Mouse (Mus musculus) heart, embryonic 12.5 days (tissue): Measurements from ENCODE around the gene Nkpd1. TPM values are rescaled to one million over a fixed set of nuclear protein-coding genes. Genes with fewer than 3 reads are reported as not detected.
A peak's percentile ranks its signal among the peaks of the same experiment; 100 is the strongest.

Source experiments
- ATAC-seq: fragments of 200-750 bp; cut with Nextera tagmentation; 2 replicates; pipeline ENCODE4 v1.8.0; 2017; ENCODE audit warnings: moderate TSS enrichment, moderate library complexity; ENCODE audit not compliant: insufficient number of reproducible peaks, low FRiP score
- H3K27ac ChIP-seq: fragments of 300-500 bp; sonication (generic); 2 replicates; pipeline ENCODE4 v1.5.1; 2016; ENCODE audit warnings: mild to moderate bottlenecking, moderate library complexity; ENCODE audit not compliant: poor library complexity, severe bottlenecking
- H3K27me3 ChIP-seq: fragments of 300-500 bp; sonication (generic); replicated peaks from 2 replicates; pipeline ENCODE4 v1.6.1; 2016; ENCODE audit warnings: mild to moderate bottlenecking, moderate library complexity
- H3K36me3 ChIP-seq: fragments of 300-500 bp; sonication (generic); 2 replicates; pipeline ENCODE4 v1.6.1; 2016; ENCODE audit warnings: mild to moderate bottlenecking, moderate library complexity
- H3K4me1 ChIP-seq: fragments of 300-500 bp; sonication (generic); replicated peaks from 2 replicates; pipeline ENCODE4 v1.6.1; 2016; ENCODE audit warnings: mild to moderate bottlenecking
- H3K4me2 ChIP-seq: fragments of 300-500 bp; sonication (generic); 2 replicates; pipeline ENCODE4 v1.6.1; 2016; ENCODE audit warnings: mild to moderate bottlenecking, moderate library complexity
- H3K4me3 ChIP-seq: fragments of 300-500 bp; sonication (generic); 2 replicates; pipeline ENCODE4 v1.5.1; 2016; ENCODE audit warnings: mild to moderate bottlenecking
- H3K9ac ChIP-seq: fragments of 300-500 bp; sonication (generic); 2 replicates; pipeline ENCODE4 v1.6.1; 2016; ENCODE audit warnings: mild to moderate bottlenecking, moderate library complexity
- H3K9me3 ChIP-seq: fragments of 300-500 bp; sonication (generic); replicated peaks from 2 replicates; pipeline ENCODE4 v1.6.1; 2016; ENCODE audit warnings: mild to moderate bottlenecking, moderate library complexity
- WGBS: fragments of 180-500 bp; shearing (Covaris S2); methylation state at CpG from one replicate; pipeline ENCODE4 v1.1.7; 2016; 5-methylcytosine and 5-hydroxymethylcytosine counted together
- polyA plus RNA-seq: library from polyadenylated mRNA; unstranded; fragments of >200 nt; fragmentation: Nextera tagmentation; extraction: Ambion mirVana; gene quantifications from 2 replicates; pipeline ENCODE4 v1.2.1, GENCODE M21; 2016

Gene Nkpd1
- polyA plus RNA-seq, 1 experiment from 2014 or later, result 0.08 TPM

DNA sequence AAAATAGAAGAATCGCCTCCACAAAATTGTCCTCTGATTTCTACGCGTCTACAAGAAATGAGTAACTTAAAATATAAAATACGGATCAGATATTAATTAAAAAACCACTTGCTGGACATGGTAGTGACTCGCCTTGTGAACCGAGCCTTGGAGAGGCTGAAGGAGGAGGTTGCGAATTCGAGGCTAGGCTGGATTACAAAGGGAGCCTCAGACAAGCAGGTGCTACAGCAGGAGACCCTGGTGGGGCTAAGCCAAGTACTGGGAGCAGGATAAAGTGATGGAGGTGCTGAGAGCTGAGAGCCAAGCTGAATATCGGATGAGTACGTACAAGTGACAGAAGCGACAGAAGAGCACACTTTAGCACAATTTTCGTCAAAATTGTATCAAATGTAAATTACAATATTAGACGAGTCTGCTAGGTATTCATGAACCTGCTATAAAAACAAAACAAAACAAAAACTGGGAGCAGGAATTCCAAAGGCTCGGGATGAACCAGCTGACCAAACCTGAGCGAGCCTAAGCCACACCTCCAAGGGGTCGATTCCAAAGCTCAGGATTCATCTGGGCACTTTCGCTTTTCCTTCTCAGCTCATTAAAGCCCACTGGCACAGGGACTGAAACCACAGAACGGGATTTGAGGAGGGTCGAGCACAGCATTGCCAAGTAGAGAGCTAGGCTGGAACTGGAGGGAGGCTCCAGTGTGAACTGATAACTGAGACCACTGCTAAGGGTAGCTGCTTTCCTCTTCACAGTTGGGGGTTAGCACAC, 45.2 kb downstream of the Nkpd1 start, which contains the start of gene Ppp1r37:
Gene Ppp1r37 (minus strand): TSS at position 434 of the 768 bp plus-strand sequence.
- Histone ChIP-seq H3K9me3 (peaks cover 6% of the 10 kb centered on the region; the same call in 1 of the 2 replicates), H3K4me3 (peak within 1 kb of the TSS; percentile 78), H3K4me2 (peak within 1 kb of the TSS; percentile 94), H3K9ac (peak within 1 kb of the TSS; percentile 95), H3K4me1 (peaks cover 42% of the 10 kb centered on the region), H3K27me3 (no peaks in the 10 kb centered on the region), H3K36me3 (peaks cover 37% of the 10 kb centered on the region), H3K27ac (peak within 1 kb of the TSS; percentile 79)
- peak; percentile 24; the same call in 1 of the 2 replicates for ATAC-seq
- WGBS, result 2% methylated on average over 19 of the region's 19 CpGs

DNA sequence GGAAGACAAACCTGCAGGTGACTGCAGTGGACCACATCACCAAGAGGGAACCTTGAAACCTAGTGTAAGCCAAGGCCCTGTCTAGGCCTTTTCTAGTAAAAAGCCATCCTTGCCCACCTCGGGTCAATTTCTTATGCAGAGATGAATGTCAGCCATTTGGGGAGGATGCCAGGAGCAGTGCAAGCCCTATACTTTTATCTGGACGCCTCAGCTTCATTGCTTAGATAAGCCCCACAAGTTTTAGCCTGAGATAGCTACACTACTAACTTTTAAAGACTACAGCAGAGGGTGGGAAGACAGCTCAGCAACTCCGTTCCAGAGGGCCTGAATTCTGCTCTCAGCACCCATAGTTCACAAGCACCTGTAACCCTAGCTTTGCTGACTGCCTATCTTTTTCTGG, 46.2 kb downstream of the Nkpd1 start:
- Histone ChIP-seq H3K36me3 (peaks cover 42% of the 10 kb centered on the region), H3K27ac (0 out of 2 replicates have a peak overlapping the region, but pooled peaks have one; percentile 10), H3K27me3 (no peaks in the 10 kb centered on the region), H3K4me3 (no peak overlapping the region), H3K9me3 (peaks cover 6% of the 10 kb centered on the region; the same call in 1 of the 2 replicates), H3K9ac (no peak overlapping the region), H3K4me2 (0 out of 2 replicates have a peak overlapping the region, but pooled peaks have one; percentile 94), H3K4me1 (peaks cover 32% of the 10 kb centered on the region)
- WGBS, result 65% methylated on average over 3 of the region's 3 CpGs
- no peak for ATAC-seq

DNA sequence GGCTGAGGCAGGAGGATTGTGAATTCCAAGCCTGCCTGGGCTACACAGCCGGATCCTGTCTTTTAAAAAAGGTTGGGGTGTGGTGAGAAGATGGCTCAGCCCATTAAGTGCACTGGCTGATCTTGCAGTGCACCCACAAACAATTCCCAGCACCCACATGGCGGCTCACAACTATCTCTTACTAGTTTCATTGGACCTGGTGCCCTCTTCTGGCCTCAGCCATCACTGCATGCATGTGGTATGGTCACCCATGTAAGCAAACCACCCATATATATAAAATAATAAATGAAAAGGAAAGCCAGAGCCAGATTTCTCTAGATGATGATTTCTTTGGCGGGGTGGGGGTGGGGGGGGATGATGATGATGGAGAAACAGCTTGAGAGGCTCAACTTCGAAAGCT, 46.8 kb downstream of the Nkpd1 start:
- H3K27ac ChIP-seq, result no peak overlapping the region
- 89% methylated on average over 4 of the region's 4 CpGs for WGBS

DNA sequence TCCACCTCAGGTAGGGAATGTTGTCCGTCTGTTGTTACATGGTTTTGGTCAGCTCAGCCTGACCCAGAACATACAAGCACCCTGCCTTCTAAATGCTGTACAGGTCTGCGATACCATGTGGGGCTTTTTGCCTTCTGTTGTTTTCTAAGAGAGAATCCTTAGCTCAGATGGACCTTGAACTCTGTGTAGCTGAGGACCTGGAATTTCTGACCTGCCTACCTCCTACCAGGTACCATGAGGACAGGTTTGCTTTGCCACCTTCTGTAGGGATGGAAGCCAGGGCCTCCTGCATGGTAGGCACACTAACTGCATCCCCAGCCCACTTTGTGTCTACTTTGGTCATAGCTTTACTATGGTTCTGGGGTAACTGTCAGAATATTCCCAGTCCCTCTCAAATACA, 48.2 kb downstream of the Nkpd1 start:
- Histone ChIP-seq H3K36me3 (peaks cover 61% of the 10 kb centered on the region), H3K4me2 (no peak overlapping the region), H3K27me3 (no peaks in the 10 kb centered on the region), H3K27ac (no peak overlapping the region), H3K4me3 (no peak overlapping the region), H3K4me1 (peaks cover 14% of the 10 kb centered on the region), H3K9ac (no peak overlapping the region), H3K9me3 (peaks cover 6% of the 10 kb centered on the region; the same call in 1 of the 2 replicates)
- 91% methylated on average over 2 of the region's 2 CpGs for WGBS
- ATAC-seq, result no peak

More for the DNA sequence above, 46.8 kb downstream of the Nkpd1 start:
- H3K27me3 ChIP-seq, result no peaks in the 10 kb centered on the region
- no peak overlapping the region for H3K4me2 ChIP-seq
- peaks cover 48% of the 10 kb centered on the region for H3K36me3 ChIP-seq
- peaks cover 26% of the 10 kb centered on the region for H3K4me1 ChIP-seq
- H3K9ac ChIP-seq, result no peak overlapping the region
- H3K4me3 ChIP-seq, result no peak overlapping the region
- H3K9me3 ChIP-seq, result peaks cover 6% of the 10 kb centered on the region; the same call in 1 of the 2 replicates
- no peak for ATAC-seq

DNA sequence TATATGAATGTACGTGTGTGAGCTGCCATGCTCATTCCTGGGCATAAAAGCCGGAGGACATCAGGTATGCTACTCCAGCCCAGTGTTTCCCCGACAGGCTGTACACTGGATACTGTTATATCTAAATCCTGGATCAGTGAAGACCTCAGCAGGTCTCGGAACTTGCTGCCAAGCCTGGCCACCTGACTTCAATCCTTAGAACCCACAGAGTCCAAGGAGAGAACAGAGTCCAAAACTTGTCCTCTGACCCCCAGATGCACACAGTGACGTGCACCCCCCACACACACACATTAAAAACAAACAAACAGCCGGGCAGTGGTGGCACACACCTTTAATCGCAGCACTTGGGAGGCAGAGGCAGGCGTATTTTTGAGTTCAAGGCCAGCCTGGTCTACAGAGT, 49.8 kb downstream of the Nkpd1 start:
- H3K27me3 ChIP-seq, result no peaks in the 10 kb centered on the region
- H3K36me3 ChIP-seq, result peaks cover 67% of the 10 kb centered on the region
- no peak overlapping the region for H3K4me3 ChIP-seq
- H3K9me3 ChIP-seq, result peaks cover 6% of the 10 kb centered on the region; the same call in 1 of the 2 replicates
- no peak overlapping the region for H3K9ac ChIP-seq
- no peak for ATAC-seq
- H3K4me1 ChIP-seq, result peaks cover 22% of the 10 kb centered on the region
- WGBS, result 89% methylated on average over 8 of the region's 8 CpGs
- H3K27ac ChIP-seq, result no peak overlapping the region
- H3K4me2 ChIP-seq, result no peak overlapping the region

DNA sequence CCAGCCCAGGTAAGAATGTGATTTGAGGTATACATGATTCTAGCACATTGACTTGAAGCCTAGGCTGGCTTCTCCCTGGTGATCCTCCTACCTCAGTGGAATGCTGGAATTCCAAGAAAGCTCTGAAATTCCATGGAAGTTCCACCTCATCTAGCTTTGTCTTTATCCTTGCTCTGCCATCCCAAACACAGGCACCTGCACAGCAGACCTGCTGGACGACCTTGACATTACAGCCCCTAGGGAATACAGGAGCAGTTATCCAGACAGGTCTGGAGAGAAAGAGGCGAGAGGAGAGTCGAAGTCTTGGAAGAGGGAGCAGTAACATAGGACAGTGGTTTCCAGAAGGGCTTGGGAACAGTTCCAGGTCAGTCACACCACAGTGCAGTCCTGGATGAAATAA, 52.0 kb downstream of the Nkpd1 start:
- peaks cover 58% of the 10 kb centered on the region for H3K36me3 ChIP-seq
- no peak overlapping the region for H3K4me3 ChIP-seq
- H3K27me3 ChIP-seq, result 0 out of 2 replicates have a peak, but pooled peaks cover under 1% of the 10 kb centered on the region
- H3K9me3 ChIP-seq, result 0 out of 2 replicates have a peak, but pooled peaks cover 2% of the 10 kb centered on the region
- ATAC-seq, result no peak
- WGBS, result 84% methylated on average over 3 of the region's 3 CpGs
- H3K27ac ChIP-seq, result no peak overlapping the region
- H3K4me2 ChIP-seq, result no peak overlapping the region
- H3K9ac ChIP-seq, result no peak overlapping the region
- peaks cover 19% of the 10 kb centered on the region for H3K4me1 ChIP-seq

DNA sequence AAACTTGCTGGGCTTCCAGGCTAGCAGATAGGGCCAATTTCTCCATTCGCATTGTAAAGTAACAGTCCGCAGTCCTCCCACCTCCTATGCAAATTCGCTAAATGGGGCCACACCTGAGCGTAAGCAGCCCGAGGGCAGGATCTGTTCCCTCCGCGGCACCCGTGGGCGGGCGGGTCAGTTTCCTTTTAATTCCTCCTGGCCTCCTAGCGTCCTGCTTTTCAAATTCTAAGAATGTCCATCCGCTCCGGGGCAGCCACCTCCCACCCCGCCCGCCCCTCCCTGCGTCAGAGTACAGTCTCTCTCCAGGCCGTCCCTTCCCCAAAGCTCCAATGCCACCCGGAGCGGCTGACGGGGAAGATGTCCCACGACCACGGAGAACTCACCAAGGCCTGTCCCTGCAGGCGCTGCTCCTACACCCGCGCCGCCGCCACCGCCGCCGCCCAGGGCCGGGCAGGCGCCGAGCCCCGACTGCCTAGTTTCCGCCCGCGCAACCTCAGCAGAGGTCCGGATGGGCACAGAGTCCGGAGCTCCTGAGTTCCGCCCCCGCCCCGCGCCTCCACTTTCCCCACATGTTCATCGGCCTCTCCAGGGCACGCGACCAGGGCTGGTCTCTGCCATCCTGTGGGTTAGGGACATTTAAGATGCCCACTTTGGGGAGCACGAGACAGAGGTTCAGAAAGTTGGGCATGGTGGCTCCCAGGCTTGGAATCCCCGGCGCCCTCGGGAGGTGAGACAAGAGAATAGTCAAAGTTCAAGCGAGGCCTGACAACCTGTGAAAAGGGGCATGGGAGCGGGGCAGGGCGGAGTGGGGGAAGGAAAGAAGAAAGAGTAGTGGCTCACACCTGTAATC, 55.5 kb downstream of the Nkpd1 start:
- Histone ChIP-seq H3K9ac (peak overlapping the region; percentile 84), H3K4me1 (peaks cover 32% of the 10 kb centered on the region), H3K9me3 (no peaks in the 10 kb centered on the region), H3K27ac (peak overlapping the region; percentile 89), H3K36me3 (peaks cover 31% of the 10 kb centered on the region), H3K4me2 (peak overlapping the region; percentile 76), H3K27me3 (peaks cover 32% of the 10 kb centered on the region), H3K4me3 (peak overlapping the region; percentile 75)
- under 1% methylated on average over 53 of the region's 53 CpGs for WGBS
- peak; percentile 82 for ATAC-seq

DNA sequence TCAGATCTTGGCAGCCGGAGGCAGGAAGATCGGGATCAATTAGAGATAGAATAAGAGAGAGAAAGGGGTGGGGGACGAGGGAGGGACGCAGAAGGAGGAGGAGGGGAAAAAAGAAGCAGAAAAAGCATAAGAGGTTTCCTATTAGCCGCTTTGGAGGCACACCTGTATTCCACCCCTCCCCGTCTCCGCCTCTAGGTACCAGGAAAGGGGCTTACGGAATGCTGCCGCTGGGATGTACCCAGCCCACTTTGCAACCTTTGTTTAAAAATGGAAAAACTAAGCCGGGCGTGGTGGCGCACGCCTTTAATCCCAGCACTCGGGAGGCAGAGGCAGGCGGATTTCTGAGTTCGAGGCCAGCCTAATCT, 56.1 kb downstream of the Nkpd1 start:
- Histone ChIP-seq H3K4me2 (peak overlapping the region; percentile 76), H3K4me3 (peak overlapping the region; percentile 75), H3K4me1 (peaks cover 32% of the 10 kb centered on the region), H3K27me3 (peaks cover 38% of the 10 kb centered on the region), H3K9ac (peak overlapping the region; percentile 84), H3K36me3 (peaks cover 26% of the 10 kb centered on the region), H3K27ac (peak overlapping the region; percentile 89), H3K9me3 (no peaks in the 10 kb centered on the region)
- 24% methylated on average over 16 of the region's 16 CpGs for WGBS
- no peak for ATAC-seq

Other genes with a start within 250 kb of the Nkpd1 start
- gene Vasp, start 246.0 kb upstream of the Nkpd1 start, polyA plus RNA-seq, result 93.7 and 99.0 TPM in 2 replicates
- not detected in 2 replicates for gene Ppm1n, start 237.8 kb upstream of the Nkpd1 start, polyA plus RNA-seq
- 23.6 and 26.7 TPM in 2 replicates for gene Rtn2, start 235.2 kb upstream of the Nkpd1 start, polyA plus RNA-seq
- 0.37 and 0.55 TPM in 2 replicates for gene Fosb, start 207.8 kb upstream of the Nkpd1 start, polyA plus RNA-seq
- gene Ercc1, start 173.1 kb upstream of the Nkpd1 start, polyA plus RNA-seq, result 59.2 and 66.0 TPM in 2 replicates
- gene Cd3eap, start 158.4 kb upstream of the Nkpd1 start, polyA plus RNA-seq, result 17.6 and 18.4 TPM in 2 replicates
- 17.5 and 19.4 TPM in 2 replicates for gene Ppp1r13l, start 158.1 kb upstream of the Nkpd1 start, polyA plus RNA-seq
- gene Ercc2, start 135.8 kb upstream of the Nkpd1 start, polyA plus RNA-seq, result 15.9 and 17.5 TPM in 2 replicates
- gene Klc3, start 113.7 kb upstream of the Nkpd1 start, polyA plus RNA-seq, result 4.2 and 4.6 TPM in 2 replicates
- 60.6 and 62.3 TPM in 2 replicates for gene Ckm, start 113.1 kb upstream of the Nkpd1 start, polyA plus RNA-seq
- gene Mark4, start 59.0 kb upstream of the Nkpd1 start, polyA plus RNA-seq, result 11.4 and 11.7 TPM in 2 replicates
- gene Exoc3l2, start 54.5 kb upstream of the Nkpd1 start, polyA plus RNA-seq, result 2.9 and 3.1 TPM in 2 replicates
- 2.4 TPM in 2 replicates for gene Bloc1s3, start 9.5 kb upstream of the Nkpd1 start, polyA plus RNA-seq
- 66.4 and 74.0 TPM in 2 replicates for gene Trappc6a, start 9.4 kb upstream of the Nkpd1 start, polyA plus RNA-seq
- gene Ppp1r37, start 45.2 kb downstream of the Nkpd1 start, polyA plus RNA-seq, result 26.2 and 26.5 TPM in 2 replicates
- 0.32 and 0.36 TPM in 2 replicates for gene Zfp296, start 59.4 kb downstream of the Nkpd1 start, polyA plus RNA-seq
- gene Gemin7, start 59.8 kb downstream of the Nkpd1 start, polyA plus RNA-seq, result 118 and 121 TPM in 2 replicates
- 37.1 and 40.6 TPM in 2 replicates for gene Clasrp, start 86.6 kb downstream of the Nkpd1 start, polyA plus RNA-seq
- gene Relb, start 111.6 kb downstream of the Nkpd1 start, polyA plus RNA-seq, result 4.6 and 4.7 TPM in 2 replicates
- gene Clptm1, start 147.2 kb downstream of the Nkpd1 start, polyA plus RNA-seq, result 99.8 and 107 TPM in 2 replicates
- gene Apoc2, start 160.1 kb downstream of the Nkpd1 start, polyA plus RNA-seq, result 1.6 and 5.4 TPM in 2 replicates
- not detected in 2 replicates for gene Gm44805, start 163.6 kb downstream of the Nkpd1 start, polyA plus RNA-seq
- gene Apoc4, start 163.6 kb downstream of the Nkpd1 start, polyA plus RNA-seq, result 0.41 TPM in 1 of 2 replicates, not detected in the other
- gene Apoc1, start 174.8 kb downstream of the Nkpd1 start, polyA plus RNA-seq, result 6.7 and 8.9 TPM in 2 replicates
- gene Apoe, start 181.3 kb downstream of the Nkpd1 start, polyA plus RNA-seq, result 399 and 400 TPM in 2 replicates
- 160 and 166 TPM in 2 replicates for gene Tomm40, start 197.6 kb downstream of the Nkpd1 start, polyA plus RNA-seq
- 99.1 and 101 TPM in 2 replicates for gene Nectin2, start 232.6 kb downstream of the Nkpd1 start, polyA plus RNA-seq